Mouse (Mus musculus): ENCODE data around the gene Bcl2.

Bcl2 gene

DNA sequence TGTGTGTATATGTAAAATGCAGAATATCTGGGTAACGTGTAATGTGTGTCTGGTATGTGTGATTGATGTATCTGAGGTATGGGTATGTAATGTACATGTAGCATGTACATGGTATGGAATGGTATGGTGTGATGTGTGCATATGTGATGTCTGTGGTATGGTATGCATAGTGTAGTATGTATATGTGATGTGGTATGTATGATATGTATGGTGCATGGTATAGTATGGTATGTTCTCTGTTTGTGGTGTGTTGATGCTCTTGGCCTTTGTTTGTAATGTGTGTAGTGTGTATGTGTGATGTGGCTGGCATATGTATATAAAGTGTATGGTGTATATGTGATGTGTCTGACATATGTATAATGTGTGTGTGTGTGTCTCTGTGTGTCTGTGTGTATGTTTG is 206.5 kb downstream of the Bcl2 start:
- DNase-seq (ENCODE audit: low spot score), result no peak

DNA sequence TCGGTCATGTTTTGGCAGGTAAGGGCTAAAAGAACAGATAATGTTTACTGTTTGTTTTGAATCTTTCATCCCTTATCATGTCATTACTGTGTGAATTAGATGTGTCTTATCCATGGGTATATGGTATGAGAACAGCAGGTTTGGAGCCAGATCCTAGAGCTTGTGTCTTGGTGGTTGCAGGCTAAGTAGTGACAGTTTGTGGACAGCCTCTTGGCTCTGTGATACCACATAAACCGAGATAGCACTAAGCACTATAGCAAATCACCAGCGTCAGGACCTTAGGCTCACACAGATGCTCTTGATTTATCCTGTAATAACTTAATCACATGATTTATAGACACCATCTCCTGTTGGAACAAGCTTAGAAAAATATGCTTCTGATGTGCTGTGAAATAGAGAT is 210.2 kb downstream of the Bcl2 start:
- DNase-seq (ENCODE audit: low spot score), result no peak

DNA sequence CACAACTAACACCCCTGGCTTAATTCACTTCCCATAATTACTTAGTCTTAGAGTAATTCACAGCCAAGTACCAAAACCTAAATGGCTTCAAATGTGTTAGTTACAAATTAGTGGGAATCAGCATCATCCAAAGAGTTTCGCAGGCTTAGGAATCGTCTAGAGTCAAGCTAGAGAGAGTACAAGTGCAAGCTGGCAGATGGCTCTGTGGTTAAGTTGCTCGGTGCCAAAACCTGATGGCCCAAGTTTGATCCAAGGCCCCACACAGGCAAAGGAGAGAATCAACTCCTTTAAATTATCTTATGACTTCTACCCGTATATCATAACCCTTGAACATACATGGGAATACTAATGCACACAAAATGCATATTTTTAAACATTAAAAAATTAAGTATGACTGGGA is 210.7 kb downstream of the Bcl2 start:
- no peak for DNase-seq (ENCODE audit: low spot score)

DNA sequence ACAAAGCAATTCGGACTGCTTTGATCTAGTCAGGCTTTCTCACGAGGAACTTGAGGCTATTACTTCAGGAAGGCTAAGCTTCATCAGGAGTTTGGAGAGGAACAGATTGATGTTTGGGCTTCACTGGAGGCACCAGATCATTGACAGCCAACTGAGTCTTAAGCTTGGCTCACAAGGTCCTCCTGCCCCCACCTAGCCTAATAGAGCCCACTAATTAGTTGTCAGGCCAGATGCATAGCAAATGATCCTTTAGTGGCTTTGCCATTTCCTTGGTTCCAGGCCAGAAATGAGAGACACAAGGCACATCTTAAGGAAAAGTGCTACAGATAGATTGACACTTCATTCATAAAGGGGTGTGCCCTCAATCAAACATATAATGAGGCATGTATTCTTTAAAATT is 216.1 kb downstream of the Bcl2 start:
- DNase-seq (ENCODE audit: low spot score), result no peak
